Mouse (Mus musculus) forebrain, embryonic 11.5 days (tissue): ENCODE data around the gene Ghrh. TPM values are rescaled to one million over a fixed set of nuclear protein-coding genes. Genes with fewer than 3 reads are reported as not detected.

Source experiments
- ATAC-seq: fragments of 200-750 bp; cut with Nextera tagmentation; replicated peaks from 2 replicates; pipeline ENCODE4 v1.8.0; 2017; ENCODE audit warnings: moderate TSS enrichment; ENCODE audit not compliant: low FRiP score
- DNase-seq: peaks from one replicate; pipeline ENCODE4 v3.0.0-alpha.2; 2017; ENCODE audit warnings: low spot score
- H3K27ac ChIP-seq: fragments of 300-500 bp; sonication (generic); 2 replicates; pipeline ENCODE4 v1.5.1; 2014; ENCODE audit warnings: low read depth, low read length
- H3K27me3 ChIP-seq: fragments of 300-500 bp; sonication (generic); 2 replicates; pipeline ENCODE4 v1.6.1; 2014; ENCODE audit warnings: mild to moderate bottlenecking, low read length, mixed read lengths; ENCODE audit not compliant: control insufficient read depth, insufficient read depth
- H3K36me3 ChIP-seq: fragments of 300-500 bp; sonication (generic); 2 replicates; pipeline ENCODE4 v1.6.1; 2014; ENCODE audit warnings: mild to moderate bottlenecking, low read length, moderate library complexity, mixed read lengths; ENCODE audit not compliant: control insufficient read depth, insufficient read depth
- H3K4me1 ChIP-seq: fragments of 300-500 bp; sonication (generic); replicated peaks from 2 replicates; pipeline ENCODE4 v1.6.1; 2014; ENCODE audit warnings: low read length, mixed read lengths; ENCODE audit not compliant: control insufficient read depth, insufficient read depth
- H3K4me2 ChIP-seq: fragments of 300-500 bp; sonication (generic); 2 replicates; pipeline ENCODE4 v1.6.1; 2014; ENCODE audit warnings: low read depth, mild to moderate bottlenecking, low read length, moderate library complexity, mixed read lengths; ENCODE audit not compliant: severe bottlenecking
- H3K4me3 ChIP-seq: fragments of 300-500 bp; sonication (generic); 2 replicates; pipeline ENCODE4 v1.5.1; 2014; ENCODE audit warnings: low read depth, low read length
- H3K9ac ChIP-seq: fragments of 300-500 bp; sonication (generic); 2 replicates; pipeline ENCODE4 v1.6.1; 2014; ENCODE audit warnings: low read length
- H3K9me3 ChIP-seq: fragments of 300-500 bp; sonication (generic); 2 replicates; pipeline ENCODE4 v1.6.1; 2016; ENCODE audit warnings: low read length, mixed read lengths; ENCODE audit not compliant: control insufficient read depth
- WGBS: fragments of 180-500 bp; shearing (Covaris S2); extraction: QIAGEN DNeasy Blood & Tissue Kit; methylation state at CpG from one replicate; pipeline ENCODE4 v1.1.7; 2014; 5-methylcytosine and 5-hydroxymethylcytosine counted together
- polyA plus RNA-seq: library from polyadenylated mRNA; unstranded; fragments of >200 nt; fragmentation: Nextera tagmentation; extraction: Ambion mirVana; gene quantifications from 2 replicates; pipeline ENCODE4 v1.2.1, GENCODE M21; 2014

Ghrh gene
- polyA plus RNA-seq, 1 experiment from 2014 or later: 1.5 TPM

GRCm38 (mm10) chr2:157341554-157342270, 5.6 kb downstream of the Ghrh start:
- WGBS: 35% methylated on average over 11 of the region's 11 CpGs

GRCm38 (mm10) chr2:157340221-157340741, 7.0 kb downstream of the Ghrh start:
- no peak overlapping the region for H3K4me2 ChIP-seq
- no peaks in the 10 kb centered on the region for H3K27me3 ChIP-seq
- peak overlapping the region; percentile 98 for H3K27ac ChIP-seq
- H3K9ac ChIP-seq: peak overlapping the region; percentile 44
- no peaks in the 10 kb centered on the region for H3K9me3 ChIP-seq
- no peak overlapping the region for H3K4me3 ChIP-seq
- WGBS: 13% methylated on average over 7 of the region's 7 CpGs
- DNase-seq (peak; percentile 76), ATAC-seq (peak; percentile 75)
- H3K36me3 ChIP-seq: no peaks in the 10 kb centered on the region
- peaks cover 32% of the 10 kb centered on the region for H3K4me1 ChIP-seq

More at GRCm38 (mm10) chr2:157341554-157342270, 5.6 kb downstream of the Ghrh start:
- no peaks in the 10 kb centered on the region for H3K9me3 ChIP-seq
- peak overlapping the region; percentile 64 for H3K9ac ChIP-seq
- peak overlapping the region; percentile 98 for H3K27ac ChIP-seq
- peaks cover 32% of the 10 kb centered on the region for H3K4me1 ChIP-seq
- H3K4me3 ChIP-seq: no peak overlapping the region
- peak; percentile 47 for ATAC-seq
- peak; percentile 92 for DNase-seq
- no peaks in the 10 kb centered on the region for H3K27me3 ChIP-seq
- no peaks in the 10 kb centered on the region for H3K36me3 ChIP-seq
- no peak overlapping the region for H3K4me2 ChIP-seq

- Histone ChIP-seq H3K36me3 (no peaks in the 10 kb centered on the region), H3K4me1 (peaks cover 32% of the 10 kb centered on the region), H3K4me3 (no peak overlapping the region), H3K4me2 (no peak overlapping the region), H3K27ac (peak overlapping the region; percentile 98), H3K27me3 (no peaks in the 10 kb centered on the region), H3K9me3 (no peaks in the 10 kb centered on the region), H3K9ac (peak overlapping the region; percentile 44; the same call in 1 of the 2 replicates)
- ATAC-seq (no peak), DNase-seq (no peak)
- WGBS: 53% methylated on average over 7 of the region's 7 CpGs
Observed at GRCm38 (mm10) chr2:157339532-157339931, 7.8 kb downstream of the Ghrh start.

- no peaks in the 10 kb centered on the region for H3K9me3 ChIP-seq
- ATAC-seq (no peak), DNase-seq (peak; percentile 88)
- WGBS: 34% methylated on average over 5 of the region's 5 CpGs
- peaks cover 32% of the 10 kb centered on the region for H3K4me1 ChIP-seq
- no peak overlapping the region for H3K4me3 ChIP-seq
- H3K27ac ChIP-seq: peak overlapping the region; percentile 98; the same call in 1 of the 2 replicates
- H3K36me3 ChIP-seq: no peaks in the 10 kb centered on the region
- H3K9ac ChIP-seq: no peak overlapping the region
- no peaks in the 10 kb centered on the region for H3K27me3 ChIP-seq
- H3K4me2 ChIP-seq: no peak overlapping the region
Observed at GRCm38 (mm10) chr2:157338663-157339062, 8.6 kb downstream of the Ghrh start.

- Histone ChIP-seq H3K4me1 (peaks cover 23% of the 10 kb centered on the region), H3K27me3 (no peaks in the 10 kb centered on the region), H3K9ac (no peak overlapping the region), H3K4me2 (no peak overlapping the region), H3K4me3 (no peak overlapping the region), H3K27ac (no peak overlapping the region), H3K9me3 (no peaks in the 10 kb centered on the region), H3K36me3 (no peaks in the 10 kb centered on the region)
- no peak for ATAC-seq
- no peak for DNase-seq
- WGBS: 81% methylated on average over 5 of the region's 5 CpGs
Observed at GRCm38 (mm10) chr2:157332059-157332458, 15.2 kb downstream of the Ghrh start.

GRCm38 (mm10) chr2:157328570-157328969, 18.7 kb downstream of the Ghrh start:
- Histone ChIP-seq H3K4me2 (no peak overlapping the region), H3K9me3 (no peaks in the 10 kb centered on the region), H3K27me3 (no peaks in the 10 kb centered on the region), H3K27ac (peak overlapping the region; percentile 89), H3K4me3 (no peak overlapping the region), H3K9ac (peak overlapping the region; percentile 45; the same call in 1 of the 2 replicates), H3K36me3 (no peaks in the 10 kb centered on the region; the same call in 1 of the 2 replicates), H3K4me1 (peaks cover 23% of the 10 kb centered on the region)
- DNase-seq (peak; percentile 88), ATAC-seq (peak; percentile 91)
- 8% methylated on average over 11 of the region's 11 CpGs for WGBS

GRCm38 (mm10) chr2:157328106-157328505, 19.2 kb downstream of the Ghrh start:
- Histone ChIP-seq H3K4me1 (peaks cover 23% of the 10 kb centered on the region), H3K9ac (peak overlapping the region; percentile 45; the same call in 1 of the 2 replicates), H3K9me3 (no peaks in the 10 kb centered on the region), H3K4me2 (no peak overlapping the region), H3K36me3 (peaks cover 5% of the 10 kb centered on the region; the same call in 1 of the 2 replicates), H3K4me3 (no peak overlapping the region), H3K27ac (peak overlapping the region; percentile 89), H3K27me3 (no peaks in the 10 kb centered on the region)
- peak; percentile 69 for DNase-seq
- 9% methylated on average over 5 of the region's 5 CpGs for WGBS
- ATAC-seq: peak; percentile 83

GRCm38 (mm10) chr2:157325238-157325637, 22.1 kb downstream of the Ghrh start:
- Histone ChIP-seq H3K27me3 (no peaks in the 10 kb centered on the region), H3K36me3 (peaks cover 13% of the 10 kb centered on the region; the same call in 1 of the 2 replicates), H3K4me3 (no peak overlapping the region), H3K9ac (no peak overlapping the region), H3K27ac (no peak overlapping the region), H3K4me2 (no peak overlapping the region), H3K9me3 (no peaks in the 10 kb centered on the region), H3K4me1 (peaks cover 21% of the 10 kb centered on the region)
- 82% methylated on average over 2 of the region's 2 CpGs for WGBS
- ATAC-seq (no peak), DNase-seq (no peak)
